Mouse (Mus musculus): ENCODE data around the gene Gm49380. TPM values are rescaled to one million over a fixed set of nuclear protein-coding genes. Genes with fewer than 3 reads are reported as not detected.

Gene Gm49380
- polyA plus RNA-seq, 1 experiment from 2014 or later = not detected

- Histone ChIP-seq H3K9ac (ENCODE audit: low read depth, low read length) (no peak overlapping the region), H3K4me2 (no peak overlapping the region), H3K4me1 (replicated peaks; ENCODE audit: control insufficient read depth, insufficient read depth, low read length) (no peaks in the 10 kb centered on the region), H3K9me3 (ENCODE audit: control insufficient read depth, low read length) (no peaks in the 10 kb centered on the region), H3K4me3 (ENCODE audit: low read depth, low read length) (no peak overlapping the region), H3K36me3 (ENCODE audit: control insufficient read depth, insufficient read depth, low read length) (no peaks in the 10 kb centered on the region), H3K27ac (ENCODE audit: low read depth, low read length) (no peak overlapping the region), H3K27me3 (replicated peaks; ENCODE audit: control insufficient read depth, insufficient read depth, low read length) (peaks cover 12% of the 10 kb centered on the region)
- ATAC-seq (replicated peaks; ENCODE audit: low FRiP score) (no peak), DNase-seq (ENCODE audit: low spot score) (no peak)
- WGBS = 87% methylated on average over 5 of the region's 5 CpGs
Observed at GRCm38 (mm10) chr9:44037106-44037505, 76.2 kb downstream of the Gm49380 start.

GRCm38 (mm10) chr9:44033957-44034727 lies 79.2 kb downstream of the Gm49380 start:
- Histone ChIP-seq H3K27me3 (replicated peaks; ENCODE audit: control insufficient read depth, insufficient read depth, low read length) (peaks cover 2% of the 10 kb centered on the region; the same call in 1 of the 2 replicates), H3K27ac (ENCODE audit: low read depth, low read length) (no peak overlapping the region), H3K4me1 (replicated peaks; ENCODE audit: control insufficient read depth, insufficient read depth, low read length) (no peaks in the 10 kb centered on the region), H3K9me3 (ENCODE audit: control insufficient read depth, low read length) (no peaks in the 10 kb centered on the region), H3K9ac (ENCODE audit: low read depth, low read length) (no peak overlapping the region), H3K36me3 (ENCODE audit: control insufficient read depth, insufficient read depth, low read length) (no peaks in the 10 kb centered on the region), H3K4me3 (ENCODE audit: low read depth, low read length) (no peak overlapping the region), H3K4me2 (no peak overlapping the region)
- ATAC-seq (replicated peaks; ENCODE audit: low FRiP score) (no peak), DNase-seq (ENCODE audit: low spot score) (no peak)
- WGBS = 54% methylated on average over 13 of the region's 13 CpGs

GRCm38 (mm10) chr9:44033317-44033716 lies 80.0 kb downstream of the Gm49380 start:
- H3K4me1 ChIP-seq (replicated peaks; ENCODE audit: control insufficient read depth, insufficient read depth, low read length) = no peaks in the 10 kb centered on the region
- peaks cover 2% of the 10 kb centered on the region; the same call in 1 of the 2 replicates for H3K27me3 ChIP-seq (replicated peaks; ENCODE audit: control insufficient read depth, insufficient read depth, low read length)
- no peak overlapping the region for H3K4me2 ChIP-seq
- DNase-seq (ENCODE audit: low spot score) (no peak), ATAC-seq (replicated peaks; ENCODE audit: low FRiP score) (no peak)
- H3K9ac ChIP-seq (ENCODE audit: low read depth, low read length) = no peak overlapping the region
- H3K36me3 ChIP-seq (ENCODE audit: control insufficient read depth, insufficient read depth, low read length) = no peaks in the 10 kb centered on the region
- no peak overlapping the region for H3K4me3 ChIP-seq (ENCODE audit: low read depth, low read length)
- H3K9me3 ChIP-seq (ENCODE audit: control insufficient read depth, low read length) = no peaks in the 10 kb centered on the region
- 92% methylated on average over 5 of the region's 5 CpGs for WGBS
- H3K27ac ChIP-seq (ENCODE audit: low read depth, low read length) = no peak overlapping the region

GRCm38 (mm10) chr9:44031946-44032345 lies 81.4 kb downstream of the Gm49380 start:
- Histone ChIP-seq H3K27me3 (replicated peaks; ENCODE audit: control insufficient read depth, insufficient read depth, low read length) (peaks cover 2% of the 10 kb centered on the region; the same call in 1 of the 2 replicates), H3K27ac (ENCODE audit: low read depth, low read length) (no peak overlapping the region), H3K4me3 (ENCODE audit: low read depth, low read length) (no peak overlapping the region), H3K9ac (ENCODE audit: low read depth, low read length) (no peak overlapping the region), H3K4me1 (replicated peaks; ENCODE audit: control insufficient read depth, insufficient read depth, low read length) (no peaks in the 10 kb centered on the region), H3K9me3 (ENCODE audit: control insufficient read depth, low read length) (no peaks in the 10 kb centered on the region), H3K36me3 (ENCODE audit: control insufficient read depth, insufficient read depth, low read length) (no peaks in the 10 kb centered on the region), H3K4me2 (no peak overlapping the region)
- ATAC-seq (replicated peaks; ENCODE audit: low FRiP score) (no peak), DNase-seq (ENCODE audit: low spot score) (no peak)
- 69% methylated on average over 4 of the region's 4 CpGs for WGBS

- H3K9me3 ChIP-seq (ENCODE audit: control insufficient read depth, low read length) = no peaks in the 10 kb centered on the region
- no peak for ATAC-seq (replicated peaks; ENCODE audit: low FRiP score)
- 66% methylated on average over 5 of the region's 5 CpGs for WGBS
- no peak overlapping the region for H3K4me2 ChIP-seq
- peaks cover 2% of the 10 kb centered on the region; the same call in 1 of the 2 replicates for H3K27me3 ChIP-seq (replicated peaks; ENCODE audit: control insufficient read depth, insufficient read depth, low read length)
- H3K36me3 ChIP-seq (ENCODE audit: control insufficient read depth, insufficient read depth, low read length) = no peaks in the 10 kb centered on the region
- H3K27ac ChIP-seq (ENCODE audit: low read depth, low read length) = no peak overlapping the region
- H3K4me3 ChIP-seq (ENCODE audit: low read depth, low read length) = no peak overlapping the region
- no peak for DNase-seq (ENCODE audit: low spot score)
- H3K9ac ChIP-seq (ENCODE audit: low read depth, low read length) = no peak overlapping the region
- H3K4me1 ChIP-seq (replicated peaks; ENCODE audit: control insufficient read depth, insufficient read depth, low read length) = no peaks in the 10 kb centered on the region
Observed at GRCm38 (mm10) chr9:44031079-44031478, 82.2 kb downstream of the Gm49380 start.

- WGBS = 84% methylated on average over 4 of the region's 4 CpGs
- DNase-seq (ENCODE audit: low spot score) = no peak
- Histone ChIP-seq H3K36me3 (ENCODE audit: control insufficient read depth, insufficient read depth, low read length) (no peaks in the 10 kb centered on the region), H3K4me2 (no peak overlapping the region), H3K27ac (ENCODE audit: low read depth, low read length) (no peak overlapping the region), H3K4me1 (replicated peaks; ENCODE audit: control insufficient read depth, insufficient read depth, low read length) (no peaks in the 10 kb centered on the region), H3K9me3 (ENCODE audit: control insufficient read depth, low read length) (no peaks in the 10 kb centered on the region), H3K4me3 (ENCODE audit: low read depth, low read length) (no peak overlapping the region), H3K27me3 (replicated peaks; ENCODE audit: control insufficient read depth, insufficient read depth, low read length) (peaks cover 2% of the 10 kb centered on the region; the same call in 1 of the 2 replicates), H3K9ac (ENCODE audit: low read depth, low read length) (no peak overlapping the region)
- ATAC-seq (replicated peaks; ENCODE audit: low FRiP score) = no peak
Observed at GRCm38 (mm10) chr9:44030646-44031045, 82.7 kb downstream of the Gm49380 start.

GRCm38 (mm10) chr9:44029580-44030236 lies 83.6 kb downstream of the Gm49380 start:
- ATAC-seq (replicated peaks; ENCODE audit: low FRiP score) = no peak
- 49% methylated on average over 5 of the region's 5 CpGs for WGBS
- H3K27ac ChIP-seq (ENCODE audit: low read depth, low read length) = no peak overlapping the region

GRCm38 (mm10) chr9:44024096-44024495 lies 89.2 kb downstream of the Gm49380 start:
- no peaks in the 10 kb centered on the region for H3K27me3 ChIP-seq (replicated peaks; ENCODE audit: control insufficient read depth, insufficient read depth, low read length)
- no peaks in the 10 kb centered on the region for H3K4me1 ChIP-seq (replicated peaks; ENCODE audit: control insufficient read depth, insufficient read depth, low read length)
- no peak for ATAC-seq (replicated peaks; ENCODE audit: low FRiP score)
- no peaks in the 10 kb centered on the region for H3K9me3 ChIP-seq (ENCODE audit: control insufficient read depth, low read length)
- no peak overlapping the region for H3K27ac ChIP-seq (ENCODE audit: low read depth, low read length)
- 70% methylated on average over 3 of the region's 3 CpGs for WGBS
- no peak overlapping the region for H3K4me3 ChIP-seq (ENCODE audit: low read depth, low read length)
- no peak for DNase-seq (ENCODE audit: low spot score)
- no peaks in the 10 kb centered on the region for H3K36me3 ChIP-seq (ENCODE audit: control insufficient read depth, insufficient read depth, low read length)
- H3K4me2 ChIP-seq = no peak overlapping the region
- H3K9ac ChIP-seq (ENCODE audit: low read depth, low read length) = no peak overlapping the region

More at GRCm38 (mm10) chr9:44029580-44030236, 83.6 kb downstream of the Gm49380 start:
- no peak overlapping the region for H3K4me3 ChIP-seq (ENCODE audit: low read depth, low read length)
- DNase-seq (ENCODE audit: low spot score) = no peak
- no peaks in the 10 kb centered on the region for H3K36me3 ChIP-seq (ENCODE audit: control insufficient read depth, insufficient read depth, low read length)
- no peaks in the 10 kb centered on the region for H3K4me1 ChIP-seq (replicated peaks; ENCODE audit: control insufficient read depth, insufficient read depth, low read length)
- H3K9ac ChIP-seq (ENCODE audit: low read depth, low read length) = no peak overlapping the region
- H3K27me3 ChIP-seq (replicated peaks; ENCODE audit: control insufficient read depth, insufficient read depth, low read length) = no peaks in the 10 kb centered on the region
- no peaks in the 10 kb centered on the region for H3K9me3 ChIP-seq (ENCODE audit: control insufficient read depth, low read length)
- H3K4me2 ChIP-seq = no peak overlapping the region
